Mouse (Mus musculus) thymus, postnatal 36 days (tissue): Measurements from ENCODE around the gene Rab5if.

Source experiments
- DNase-seq, 2 experiments: peaks; one replicate each; pipeline ENCODE4 v3.0.0; 2022; ENCODE audit warnings: mixed read lengths in 2 of 2

Rab5if gene

GRCm38 (mm10) chr2:156856311-156856710 is 6.6 kb upstream of the Rab5if start:
- DNase-seq: no peak

- DNase-seq: no peak
Observed at GRCm38 (mm10) chr2:156857385-156857791, 5.5 kb upstream of the Rab5if start.

- no peak for DNase-seq
Observed at GRCm38 (mm10) chr2:156857835-156858234, 5.1 kb upstream of the Rab5if start, which contains the start of gene 4930518I15Rik. Gene 4930518I15Rik (minus strand): TSS chr2:156857946.

- no peak for DNase-seq
Observed at GRCm38 (mm10) chr2:156858671-156859070, 4.3 kb upstream of the Rab5if start.

GRCm38 (mm10) chr2:156862041-156862717 is 749 bp upstream of the Rab5if start:
- DNase-seq: peak; percentile 38 to 47

GRCm38 (mm10) chr2:156863487-156864160 is 696 bp downstream of the Rab5if start:
- peak; percentile 23 to 48 for DNase-seq

- no peak for DNase-seq
Observed at GRCm38 (mm10) chr2:156864481-156864880, 1.6 kb downstream of the Rab5if start.

GRCm38 (mm10) chr2:156868994-156869393 is 6.1 kb downstream of the Rab5if start:
- DNase-seq: no peak

GRCm38 (mm10) chr2:156869554-156869953 is 6.6 kb downstream of the Rab5if start:
- no peak for DNase-seq

- no peak for DNase-seq
Observed at GRCm38 (mm10) chr2:156870519-156870918, 7.6 kb downstream of the Rab5if start.

- DNase-seq: peak; percentile 46 to 51
Observed at GRCm38 (mm10) chr2:156873629-156874028, 10.7 kb downstream of the Rab5if start.

GRCm38 (mm10) chr2:156874047-156874759 is 11.3 kb downstream of the Rab5if start:
- no peak for DNase-seq

- DNase-seq: no peak
Observed at GRCm38 (mm10) chr2:156874760-156875510, 12.0 kb downstream of the Rab5if start.

- DNase-seq: peak; percentile 67 to 80
Observed at GRCm38 (mm10) chr2:156877726-156878125, 14.8 kb downstream of the Rab5if start.

- no peak for DNase-seq
Observed at GRCm38 (mm10) chr2:156879541-156879940, 16.6 kb downstream of the Rab5if start.

- peak; percentile 83 to 93 for DNase-seq
Observed at GRCm38 (mm10) chr2:156882431-156883001, 19.6 kb downstream of the Rab5if start.

- no peak for DNase-seq
Observed at GRCm38 (mm10) chr2:156884396-156885211, 21.7 kb downstream of the Rab5if start.

- DNase-seq: peak; percentile 36 to 48
Observed at GRCm38 (mm10) chr2:156885666-156886065, 22.7 kb downstream of the Rab5if start.

- peak; percentile 53 to 58 for DNase-seq
Observed at GRCm38 (mm10) chr2:156886084-156886631, 23.2 kb downstream of the Rab5if start.

- DNase-seq: peak; percentile 84 to 93
Observed at GRCm38 (mm10) chr2:156887017-156887416, 24.1 kb downstream of the Rab5if start, which contains the start of gene Sla2. Gene Sla2 (minus strand): TSS chr2:156887192.

- no peak for DNase-seq
Observed at GRCm38 (mm10) chr2:156888490-156888889, 25.6 kb downstream of the Rab5if start.
